8 mouse cellular contexts compared by ENCODE assay signal in genomic region chr6:124741842-124742241, GRCm38 (mm10). TPM values are rescaled to one million over a fixed set of nuclear protein-coding genes. Genes with fewer than 3 reads are reported as not detected.
A peak's percentile ranks its signal among the peaks of the same experiment; 100 is the strongest.
DNase-seq lines count a peak whose midpoint lies in the region; ATAC-seq and TF ChIP-seq lines count a peak whose summit lies in the region.

No protein-coding gene starts in this region.

- TF ChIP-seq CTCF in G1E (IDR thresholded peaks at IDR 0.05; ENCODE audit: low read depth, low read length): no peak

- H3K4me1 ChIP-seq in heart, embryonic 14.5 days (ENCODE audit: control insufficient read depth in 2 of 2, insufficient read depth in 2 of 2, low read length in 2 of 2): peaks cover 16 to 39% of the 10 kb centered on the region in 2 experiments
- peaks cover 78% of the 10 kb centered on the region for H3K4me1 ChIP-seq in G1E (ENCODE audit: insufficient read depth, low read depth, low read length)
- peaks cover 12% of the 10 kb centered on the region for H3K4me1 ChIP-seq in hindbrain, embryonic 11.5 days (replicated peaks; ENCODE audit: control insufficient read depth, insufficient read depth, low read length)
- peaks cover 33% of the 10 kb centered on the region for H3K4me1 ChIP-seq in midbrain, embryonic 11.5 days (ENCODE audit: control insufficient read depth, insufficient read depth, low read length)

- DNase-seq in heart, adult 9 months (ENCODE audit: low spot score in 2 of 2): no peak
- no peak for DNase-seq in G1E (ENCODE audit: low spot score)
- no peak for DNase-seq in hindbrain, embryonic 11.5 days (ENCODE audit: low spot score)
- DNase-seq in midbrain, embryonic 11.5 days (ENCODE audit: low spot score, missing footprints): peak; percentile 90
- DNase-seq in B cell, adult 2 months: no peak
- DNase-seq in layer of hippocampus, adult 18-20 months (ENCODE audit: low spot score in 2 of 2): no peak
- DNase-seq in cerebellum, postnatal 10 days: no peak

- no peak for ATAC-seq in heart, embryonic 14.5 days (ENCODE audit: insufficient number of reproducible peaks, insufficient read depth, low FRiP score, low read depth)
- no peak for ATAC-seq in G1E (ENCODE audit: extremely low read depth, insufficient number of reproducible peaks, low FRiP score, poor library complexity, severe bottlenecking)
- no peak for ATAC-seq in hindbrain, embryonic 11.5 days (ENCODE audit: low FRiP score)
- ATAC-seq in midbrain, embryonic 11.5 days (ENCODE audit: low FRiP score): no peak

- no peaks in the 10 kb centered on the region for H3K27me3 ChIP-seq in heart, embryonic 14.5 days (ENCODE audit: control insufficient read depth, insufficient read depth, low read length)
- H3K27me3 ChIP-seq in G1E (ENCODE audit: insufficient read depth, low read length): no peaks in the 10 kb centered on the region
- no peaks in the 10 kb centered on the region for H3K27me3 ChIP-seq in hindbrain, embryonic 11.5 days (ENCODE audit: control insufficient read depth, insufficient read depth, low read length)
- H3K27me3 ChIP-seq in midbrain, embryonic 11.5 days (ENCODE audit: control insufficient read depth, insufficient read depth, low read length): no peaks in the 10 kb centered on the region

- peak overlapping the region; percentile 16 to 66 for H3K4me3 ChIP-seq in heart, embryonic 14.5 days (ENCODE audit: control insufficient read depth in 1 of 2, insufficient read depth in 1 of 2, low read depth in 1 of 2, low read length in 2 of 2)
- H3K4me3 ChIP-seq in G1E (ENCODE audit: low read depth, low read length): peak overlapping the region; percentile 41; the same call in 1 of the 2 replicates
- peak overlapping the region; percentile 23 for H3K4me3 ChIP-seq in hindbrain, embryonic 11.5 days (ENCODE audit: low read depth, low read length)
- H3K4me3 ChIP-seq in midbrain, embryonic 11.5 days (ENCODE audit: low read depth, low read length): peak overlapping the region; percentile 56; the same call in 1 of the 2 replicates

- WGBS in heart, embryonic 14.5 days: 69% methylated on average over 3 of the region's 3 CpGs
- WGBS in hindbrain, embryonic 11.5 days: 73% methylated on average over 3 of the region's 3 CpGs
- 69% methylated on average over 3 of the region's 3 CpGs for WGBS in midbrain, embryonic 11.5 days

- peak overlapping the region; percentile 91 for H3K9ac ChIP-seq in heart, embryonic 14.5 days (ENCODE audit: low read length)
- H3K9ac ChIP-seq in hindbrain, embryonic 11.5 days (ENCODE audit: low read depth, low read length): peak overlapping the region; percentile 59
- H3K9ac ChIP-seq in midbrain, embryonic 11.5 days (ENCODE audit: low read length): peak overlapping the region; percentile 96

- peak overlapping the region; percentile 95 to 99 for H3K27ac ChIP-seq in heart, embryonic 14.5 days (replicated peaks in 1 of 2; ENCODE audit: control insufficient read depth in 1 of 2, insufficient read depth in 1 of 2, low read depth in 2 of 2, low read length in 2 of 2)
- peak overlapping the region; percentile 99 for H3K27ac ChIP-seq in hindbrain, embryonic 11.5 days (ENCODE audit: low read depth, low read length)
- peak overlapping the region; percentile 99 for H3K27ac ChIP-seq in midbrain, embryonic 11.5 days (ENCODE audit: low read depth, low read length)

- H3K9me3 ChIP-seq in heart, embryonic 14.5 days (ENCODE audit: control insufficient read depth, low read length): no peaks in the 10 kb centered on the region
- H3K9me3 ChIP-seq in G1E (replicated peaks): no peaks in the 10 kb centered on the region
- H3K9me3 ChIP-seq in hindbrain, embryonic 11.5 days (ENCODE audit: control insufficient read depth, low read length): no peaks in the 10 kb centered on the region
- H3K9me3 ChIP-seq in midbrain, embryonic 11.5 days (ENCODE audit: control insufficient read depth, low read length): no peaks in the 10 kb centered on the region

- peaks cover 35% of the 10 kb centered on the region for H3K36me3 ChIP-seq in heart, embryonic 14.5 days (ENCODE audit: control insufficient read depth, insufficient read depth, low read length)
- peaks cover 33% of the 10 kb centered on the region for H3K36me3 ChIP-seq in G1E (replicated peaks)
- no peaks in the 10 kb centered on the region for H3K36me3 ChIP-seq in hindbrain, embryonic 11.5 days (ENCODE audit: control insufficient read depth, insufficient read depth, low read length)
- H3K36me3 ChIP-seq in midbrain, embryonic 11.5 days (ENCODE audit: control insufficient read depth, insufficient read depth, low read length): peaks cover 8% of the 10 kb centered on the region; the same call in 1 of the 2 replicates

- peak overlapping the region; percentile 88 for H3K4me2 ChIP-seq in heart, embryonic 14.5 days (ENCODE audit: low read length)
- peak overlapping the region; percentile 51 for H3K4me2 ChIP-seq in hindbrain, embryonic 11.5 days (replicated peaks; ENCODE audit: low read depth, low read length)
- H3K4me2 ChIP-seq in midbrain, embryonic 11.5 days: peak overlapping the region; percentile 82

RNA-seq across cellular contexts. Expression of gene Grcc10, which starts 0.7 kb away (rescaled TPM):
- 449 and 503 TPM in 2 replicates for polyA plus RNA-seq in heart, embryonic 14.5 days (2014; fragmentation: Nextera tagmentation; extraction: Ambion mirVana)
- total RNA-seq in G1E (2014; fragmentation: Nextera tagmentation) (61.7 and 62.9 TPM in 2 replicates), G1E (2017) (130 and 176 TPM in 2 replicates)
- 26.1 and 38.8 TPM in 2 replicates for polyA plus RNA-seq in G1E (2012)
- 553 and 590 TPM in 2 replicates for polyA plus RNA-seq in hindbrain, embryonic 11.5 days (2014; fragmentation: Nextera tagmentation; extraction: Ambion mirVana)
- 532 and 550 TPM in 2 replicates for polyA plus RNA-seq in midbrain, embryonic 11.5 days (2014; fragmentation: Nextera tagmentation; extraction: Ambion mirVana)
- total RNA-seq in layer of hippocampus, adult 18-20 months (2021): 100 to 1,000 TPM; 358 to 368 TPM

RNA-seq across cellular contexts. Expression of gene Ptpn6, which starts 3.3 kb away (rescaled TPM):
- 4.9 and 8.6 TPM in 2 replicates for polyA plus RNA-seq in heart, embryonic 14.5 days (2014; fragmentation: Nextera tagmentation; extraction: Ambion mirVana)
- total RNA-seq in G1E (2014; fragmentation: Nextera tagmentation) (66.2 and 72.6 TPM in 2 replicates), G1E (2017) (309 and 356 TPM in 2 replicates)
- polyA plus RNA-seq in G1E (2012): 54.9 and 129 TPM in 2 replicates
- polyA plus RNA-seq in hindbrain, embryonic 11.5 days (2014; fragmentation: Nextera tagmentation; extraction: Ambion mirVana): 7.1 and 7.9 TPM in 2 replicates
- polyA plus RNA-seq in midbrain, embryonic 11.5 days (2014; fragmentation: Nextera tagmentation; extraction: Ambion mirVana): 5.1 and 6.3 TPM in 2 replicates
- 1 to 10 TPM; 4.1 to 4.6 TPM for total RNA-seq in layer of hippocampus, adult 18-20 months (2021)

RNA-seq across cellular contexts. Expression of gene Gm45234, which starts 14.0 kb away (rescaled TPM):
- not detected in 2 replicates for polyA plus RNA-seq in heart, embryonic 14.5 days (2014; fragmentation: Nextera tagmentation; extraction: Ambion mirVana)
- total RNA-seq in G1E (2014; fragmentation: Nextera tagmentation): not detected in 2 replicates
- not detected in 2 replicates for total RNA-seq in G1E (2017)
- polyA plus RNA-seq in G1E (2012): not detected in 2 replicates
- not detected in 2 replicates for polyA plus RNA-seq in hindbrain, embryonic 11.5 days (2014; fragmentation: Nextera tagmentation; extraction: Ambion mirVana)
- not detected in 2 replicates for polyA plus RNA-seq in midbrain, embryonic 11.5 days (2014; fragmentation: Nextera tagmentation; extraction: Ambion mirVana)
- not detected for total RNA-seq in layer of hippocampus, adult 18-20 months (2021)

RNA-seq across cellular contexts. Expression of gene Atn1, which starts 14.5 kb away (rescaled TPM):
- 6.2 and 9.3 TPM in 2 replicates for polyA plus RNA-seq in heart, embryonic 14.5 days (2014; fragmentation: Nextera tagmentation; extraction: Ambion mirVana)
- 58.7 and 85.6 TPM in 2 replicates for total RNA-seq in G1E (2014; fragmentation: Nextera tagmentation)
- total RNA-seq in G1E (2017): 1.9 and 3.0 TPM in 2 replicates
- polyA plus RNA-seq in G1E (2012): 55.3 and 58.8 TPM in 2 replicates
- 9.2 and 12.7 TPM in 2 replicates for polyA plus RNA-seq in hindbrain, embryonic 11.5 days (2014; fragmentation: Nextera tagmentation; extraction: Ambion mirVana)
- 8.2 and 8.4 TPM in 2 replicates for polyA plus RNA-seq in midbrain, embryonic 11.5 days (2014; fragmentation: Nextera tagmentation; extraction: Ambion mirVana)
- 100 to 1,000 TPM; 161 to 181 TPM for total RNA-seq in layer of hippocampus, adult 18-20 months (2021)

RNA-seq across cellular contexts. Expression of gene Eno2, which starts 27.6 kb away (rescaled TPM):
- 4.2 TPM in 2 replicates for polyA plus RNA-seq in heart, embryonic 14.5 days (2014; fragmentation: Nextera tagmentation; extraction: Ambion mirVana)
- total RNA-seq in G1E (2014; fragmentation: Nextera tagmentation) (1.1 and 3.2 TPM in 2 replicates), G1E (2017) (3.4 and 3.6 TPM in 2 replicates)
- 0.13 and 0.29 TPM in 2 replicates for polyA plus RNA-seq in G1E (2012)
- polyA plus RNA-seq in hindbrain, embryonic 11.5 days (2014; fragmentation: Nextera tagmentation; extraction: Ambion mirVana): 5.9 and 7.1 TPM in 2 replicates
- polyA plus RNA-seq in midbrain, embryonic 11.5 days (2014; fragmentation: Nextera tagmentation; extraction: Ambion mirVana): 4.5 and 6.6 TPM in 2 replicates
- 1,000 to 10,000 TPM; 1,059 TPM for total RNA-seq in layer of hippocampus, adult 18-20 months (2021)

Comparison
In these comparisons a context has a peak if more than half of its experiments do, and no peak if none do; other contexts are left out.
1. RNA of gene Grcc10, which starts 0.7 kb away (polyA plus RNA-seq): 553 to 590 TPM in hindbrain, embryonic 11.5 days, 532 to 550 TPM in midbrain, embryonic 11.5 days and 449 to 503 TPM in heart, embryonic 14.5 days; 26.1 to 38.8 TPM in G1E; every median in the first group is over 10 times any median in the second.
2. Peak in every context shown above with its lines, with median percentiles within 50 percentile points of each other: H3K27ac ChIP-seq, H3K4me2 ChIP-seq, H3K4me3 ChIP-seq and H3K9ac ChIP-seq.